Mouse (Mus musculus) cerebellum, postnatal 25 days (tissue): ENCODE results near the gene Kifc5b.
A peak's percentile ranks its signal among the peaks of the same experiment; 100 is the strongest.
"Not testable (repeated sequence)": the region's sequence is repeated elsewhere in the genome, so short reads cannot be mapped to it uniquely, and the experiment has no call there.

Experiments used
- DNase-seq, 2 experiments: peaks; one replicate each; pipeline ENCODE4 v3.0.0; 2021; ENCODE audit warnings: mixed read lengths in 2 of 2

The Kifc5b gene

DNA sequence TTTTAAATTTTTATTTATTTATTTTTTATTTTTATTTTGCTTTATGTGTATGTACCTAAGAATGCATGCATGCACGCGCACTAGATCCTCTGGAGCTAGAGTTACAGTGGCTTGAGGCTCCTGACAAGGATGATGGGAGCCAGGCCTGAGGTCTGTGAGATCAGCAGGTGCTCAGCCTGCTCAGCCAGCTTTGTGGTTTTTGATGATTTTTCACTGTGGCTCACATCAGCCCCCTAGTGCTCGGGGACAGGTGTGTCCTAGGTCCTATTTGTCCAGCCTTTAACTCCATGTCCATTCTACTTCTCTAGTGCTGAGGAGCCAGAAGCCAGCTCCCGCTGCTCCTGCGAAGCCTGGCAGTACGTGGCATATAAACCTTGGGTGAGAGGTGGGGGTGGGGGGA is 5.5 kb downstream of the Kifc5b start:
- not testable (repeated sequence) for DNase-seq

DNA sequence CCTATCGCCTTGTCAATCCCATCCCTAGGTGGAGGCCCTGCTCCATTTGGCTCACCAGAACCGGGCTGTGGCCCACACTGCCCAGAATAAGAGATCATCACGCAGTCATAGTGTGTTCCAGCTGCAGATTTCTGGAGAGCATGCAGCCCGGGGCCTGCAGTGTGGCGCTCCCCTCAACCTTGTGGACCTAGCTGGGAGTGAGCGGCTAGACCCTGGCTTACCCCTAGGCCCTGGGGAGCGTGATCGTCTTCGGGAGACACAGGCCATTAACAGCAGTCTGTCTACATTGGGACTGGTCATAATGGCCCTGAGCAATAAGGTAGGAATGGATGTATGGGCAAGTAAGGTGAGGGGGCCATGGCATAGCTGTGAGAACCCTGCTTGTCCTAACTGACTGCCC is 8.5 kb downstream of the Kifc5b start:
- DNase-seq, result not testable (repeated sequence)

DNA sequence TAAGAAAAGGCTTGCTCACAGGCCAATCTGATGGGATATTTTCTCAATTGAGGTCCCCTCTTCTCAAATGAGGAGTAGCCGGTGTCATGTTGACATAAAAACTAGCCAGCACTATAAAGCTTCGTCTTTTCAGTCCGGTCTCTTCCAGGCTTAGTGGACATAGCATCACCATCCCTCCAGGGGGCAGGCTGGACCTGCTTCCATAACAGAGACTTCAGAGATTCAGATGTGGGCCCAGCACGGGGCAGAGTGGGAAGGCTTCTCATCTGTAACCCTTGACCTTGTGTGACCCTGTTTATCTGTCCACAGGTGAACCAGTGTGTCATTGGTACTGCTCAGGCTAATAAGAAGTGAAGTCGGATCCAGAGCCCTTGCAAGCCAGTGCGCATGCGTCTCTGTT is 14.9 kb downstream of the Kifc5b start:
- peak; percentile 32 to 61 for DNase-seq

DNA sequence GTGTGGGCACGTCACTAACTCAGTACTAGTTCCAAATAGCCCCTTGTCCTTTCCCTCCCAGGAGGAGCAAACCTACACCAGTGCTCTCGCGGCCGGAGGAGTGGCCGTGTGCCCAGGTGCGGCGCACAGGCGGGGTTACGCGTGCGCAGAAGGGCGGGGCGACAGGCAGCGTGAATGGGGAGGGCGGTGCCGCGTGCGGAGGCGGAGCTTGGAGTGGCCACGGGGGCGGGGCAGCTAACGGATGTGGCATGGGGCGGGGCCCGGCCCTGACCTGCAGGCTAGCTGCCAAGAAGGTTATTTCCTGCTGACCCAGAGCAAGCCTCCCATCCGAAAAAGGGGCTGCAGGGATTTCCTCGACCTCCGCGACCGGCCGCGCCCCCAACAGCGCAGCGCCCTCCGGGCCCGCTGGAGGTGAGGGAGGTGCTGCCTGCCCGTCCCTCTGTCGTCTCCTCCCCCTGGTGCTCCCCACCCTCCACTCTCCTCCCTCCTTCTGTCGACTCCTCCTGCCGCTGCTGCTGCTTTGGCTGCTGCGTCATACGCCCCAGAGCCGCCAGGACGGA is 16.0 kb downstream of the Kifc5b start, which contains the start of gene Phf1:
Gene Phf1, plus strand, starts transcription at position 214 of the 560 bp plus-strand sequence.
- peak; percentile 96 to 99 for DNase-seq

DNA sequence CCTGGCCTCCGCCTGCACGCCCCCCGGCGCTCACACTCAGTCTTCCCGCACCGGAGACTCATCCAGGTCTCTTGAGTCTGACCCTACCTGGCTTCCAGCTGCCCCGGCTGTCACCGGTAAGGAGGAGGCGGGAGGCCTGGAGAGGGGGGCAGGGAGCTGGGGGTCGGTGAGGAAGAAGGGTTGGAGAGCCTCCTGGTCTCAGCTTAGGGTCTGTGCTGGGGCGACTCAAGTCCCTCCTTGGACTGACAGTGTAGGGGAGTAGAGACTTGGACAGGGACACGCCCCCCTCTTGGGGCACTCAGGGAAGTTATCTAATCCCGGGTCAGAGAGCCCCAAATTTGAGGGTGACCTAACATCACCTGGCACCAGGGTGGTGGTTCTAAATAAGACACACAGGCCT is 16.5 kb downstream of the Kifc5b start:
- DNase-seq, result no peak

DNA sequence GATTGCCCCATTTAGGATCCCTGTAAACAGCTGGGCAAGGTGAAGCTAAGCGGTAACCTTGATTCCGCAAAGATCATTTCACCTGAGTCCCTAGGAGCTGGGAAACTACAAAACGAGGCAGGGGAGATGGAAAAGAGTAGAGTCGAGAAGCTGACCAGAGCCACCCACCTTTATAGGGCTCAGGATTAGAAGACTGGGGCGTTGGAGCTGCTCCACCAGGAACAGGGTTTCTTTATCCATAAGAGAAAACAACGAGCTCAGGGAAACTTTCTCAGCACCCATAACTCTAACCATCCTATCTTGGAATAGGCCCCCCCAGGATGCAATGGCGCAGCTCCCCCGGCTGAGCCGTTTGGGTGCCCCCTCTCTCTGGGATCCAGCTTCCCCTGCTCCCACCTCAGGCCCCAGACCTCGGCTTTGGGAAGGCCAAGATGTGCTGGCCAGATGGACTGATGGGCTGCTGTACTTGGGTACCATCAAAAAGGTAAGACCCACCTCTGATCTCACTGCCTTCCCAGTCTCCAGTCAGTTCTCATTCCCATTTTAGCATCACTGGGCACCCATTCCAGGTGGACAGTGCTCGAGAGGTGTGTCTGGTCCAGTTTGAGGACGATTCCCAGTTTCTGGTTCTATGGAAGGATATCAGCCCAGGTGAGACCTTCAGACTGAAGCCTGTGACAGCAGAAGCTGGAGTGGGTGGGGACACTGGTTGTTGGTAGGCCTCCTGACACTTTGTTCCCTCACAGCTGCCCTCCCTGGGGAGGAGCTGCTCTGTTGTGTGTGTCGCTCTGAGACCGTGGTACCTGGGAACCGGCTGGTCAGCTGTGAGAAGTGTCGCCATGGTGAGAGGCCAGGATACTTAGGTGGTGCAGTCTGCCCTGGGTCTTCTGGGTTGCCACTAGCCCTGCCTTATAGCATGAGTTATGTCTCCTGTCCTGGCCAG is 17.3 kb downstream of the Kifc5b start:
- no peak for DNase-seq

DNA sequence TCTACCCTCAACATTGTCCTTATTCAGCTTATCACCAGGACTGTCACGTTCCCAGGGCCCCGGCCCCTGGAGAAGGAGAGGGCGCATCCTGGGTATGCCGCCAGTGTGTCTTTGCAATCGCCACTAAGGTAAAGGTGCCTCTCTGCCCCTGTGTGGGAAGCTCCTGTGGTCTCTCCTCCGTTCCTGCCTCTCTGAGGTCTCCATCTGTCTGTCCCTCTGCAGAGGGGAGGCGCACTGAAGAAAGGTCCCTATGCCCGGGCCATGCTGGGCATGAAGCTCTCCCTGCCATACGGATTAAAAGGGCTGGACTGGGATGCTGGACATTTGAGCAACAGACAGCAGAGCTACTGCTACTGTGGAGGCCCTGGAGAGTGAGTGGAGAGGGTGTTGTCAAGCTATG is 18.1 kb downstream of the Kifc5b start:
- DNase-seq, result no peak

DNA sequence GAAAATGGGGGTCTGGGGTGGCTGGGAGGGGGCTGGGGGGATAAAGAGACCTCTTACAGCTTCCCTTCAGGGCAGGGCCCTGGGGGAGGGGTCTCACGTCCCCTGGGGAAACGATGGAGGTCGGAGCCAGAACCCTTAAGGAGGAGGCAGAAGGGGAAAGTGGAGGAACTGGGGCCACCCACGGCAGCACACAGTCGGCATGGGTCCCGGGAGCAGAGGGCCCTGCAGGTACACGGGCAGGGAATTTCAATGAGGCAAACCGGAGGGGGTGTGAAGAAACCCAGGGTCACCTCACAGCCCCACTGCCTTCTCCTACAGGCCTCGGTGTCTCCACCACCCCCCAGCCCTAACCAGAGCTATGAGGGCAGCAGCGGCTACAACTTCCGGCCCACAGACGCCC is 19.6 kb downstream of the Kifc5b start:
- DNase-seq, result no peak

DNA sequence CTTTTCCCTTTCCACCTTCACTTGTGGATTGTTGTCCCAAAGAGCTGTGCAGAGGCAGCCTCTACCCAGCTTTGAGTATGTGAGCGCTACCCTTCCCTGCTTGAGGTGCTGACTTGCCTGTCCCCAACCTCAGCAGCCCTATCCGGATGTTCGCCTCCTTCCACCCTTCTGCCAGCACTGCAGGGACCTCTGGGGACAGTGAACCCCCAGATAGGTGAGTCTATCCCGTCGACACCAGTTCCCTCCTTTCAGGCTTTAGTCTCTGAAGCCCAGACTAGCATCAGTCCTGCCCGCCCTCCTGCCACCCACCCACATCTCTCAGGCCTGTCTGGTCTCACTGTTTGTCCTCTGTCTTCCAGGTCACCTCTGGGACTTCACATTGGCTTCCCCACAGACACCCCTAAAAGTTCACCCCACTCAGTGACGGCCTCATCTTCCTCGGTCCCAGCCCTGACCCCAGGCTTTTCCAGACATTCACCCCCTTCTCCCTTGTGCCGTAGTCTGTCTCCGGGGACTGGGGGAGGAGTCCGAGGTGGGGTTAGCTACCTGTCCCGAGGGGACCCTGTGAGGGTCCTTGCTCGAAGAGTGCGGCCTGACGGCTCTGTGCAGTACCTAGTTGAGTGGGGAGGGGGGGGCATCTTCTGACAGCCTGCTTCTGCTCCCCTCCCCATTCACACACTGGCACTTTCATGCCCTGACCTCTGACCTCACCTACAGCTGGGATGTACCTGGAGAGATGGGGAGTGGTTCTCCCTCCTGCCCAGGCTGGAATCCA is 20.2 kb downstream of the Kifc5b start:
- no peak for DNase-seq

DNA sequence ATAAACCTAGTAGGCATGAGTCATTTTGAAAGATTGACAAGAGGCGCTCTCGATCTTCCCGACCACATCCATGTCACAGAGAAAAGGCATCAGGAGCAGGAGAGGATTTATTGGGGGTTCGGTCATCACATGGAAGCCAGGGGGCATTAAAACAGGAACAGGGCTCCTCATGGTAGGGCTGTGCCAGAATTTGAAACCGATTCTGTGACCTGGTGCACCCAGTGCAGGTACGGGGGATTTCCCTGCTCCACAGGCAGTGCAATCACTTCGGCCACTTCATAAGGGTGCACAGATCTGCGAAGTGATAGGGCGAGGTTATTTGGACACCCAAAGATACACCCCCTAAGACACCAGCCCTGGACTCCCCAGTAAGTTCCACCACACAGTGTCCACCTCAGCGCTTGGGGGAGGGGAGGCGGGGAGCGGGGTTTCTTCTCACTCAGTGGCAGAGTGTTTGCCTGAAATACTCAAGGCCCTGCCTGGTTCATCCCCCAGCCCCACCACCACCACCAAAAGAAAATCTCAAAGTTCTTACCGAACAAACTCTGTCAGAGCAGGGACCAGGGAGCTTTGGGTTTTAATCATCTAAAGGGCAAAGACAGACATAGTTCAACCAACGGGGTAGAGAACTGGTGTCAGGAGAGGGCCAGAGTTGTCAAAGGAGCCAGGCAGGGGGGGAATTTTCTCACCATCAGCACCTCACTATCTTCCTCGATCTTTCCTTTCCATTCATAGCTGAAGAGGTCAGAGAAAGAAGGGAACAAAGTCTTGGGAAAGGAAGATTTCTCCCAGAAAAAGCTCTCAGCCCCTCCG is 21.2 kb downstream of the Kifc5b start:
- no peak for DNase-seq

DNA sequence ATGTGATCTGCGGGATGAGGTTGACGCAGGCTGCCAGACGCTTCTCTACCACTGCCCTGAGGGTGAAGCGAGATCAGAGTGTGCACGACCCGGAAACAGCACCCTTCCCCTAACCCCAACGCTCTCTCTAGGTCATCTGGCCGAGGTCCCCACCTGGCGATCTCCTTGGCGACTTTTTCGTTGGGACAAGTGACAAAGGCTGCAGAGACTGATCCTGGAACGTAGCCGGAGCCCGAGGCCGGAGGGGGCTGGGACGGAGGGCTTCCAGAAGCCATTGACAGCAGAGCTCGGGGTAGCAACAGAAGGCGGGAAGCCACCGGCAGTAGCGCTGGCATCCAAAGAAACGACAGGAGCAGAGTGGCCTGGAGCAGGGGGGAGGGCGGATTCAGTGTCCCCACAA is 21.8 kb downstream of the Kifc5b start:
- peak in 1 of 2 experiments; percentile 58 for DNase-seq

DNA sequence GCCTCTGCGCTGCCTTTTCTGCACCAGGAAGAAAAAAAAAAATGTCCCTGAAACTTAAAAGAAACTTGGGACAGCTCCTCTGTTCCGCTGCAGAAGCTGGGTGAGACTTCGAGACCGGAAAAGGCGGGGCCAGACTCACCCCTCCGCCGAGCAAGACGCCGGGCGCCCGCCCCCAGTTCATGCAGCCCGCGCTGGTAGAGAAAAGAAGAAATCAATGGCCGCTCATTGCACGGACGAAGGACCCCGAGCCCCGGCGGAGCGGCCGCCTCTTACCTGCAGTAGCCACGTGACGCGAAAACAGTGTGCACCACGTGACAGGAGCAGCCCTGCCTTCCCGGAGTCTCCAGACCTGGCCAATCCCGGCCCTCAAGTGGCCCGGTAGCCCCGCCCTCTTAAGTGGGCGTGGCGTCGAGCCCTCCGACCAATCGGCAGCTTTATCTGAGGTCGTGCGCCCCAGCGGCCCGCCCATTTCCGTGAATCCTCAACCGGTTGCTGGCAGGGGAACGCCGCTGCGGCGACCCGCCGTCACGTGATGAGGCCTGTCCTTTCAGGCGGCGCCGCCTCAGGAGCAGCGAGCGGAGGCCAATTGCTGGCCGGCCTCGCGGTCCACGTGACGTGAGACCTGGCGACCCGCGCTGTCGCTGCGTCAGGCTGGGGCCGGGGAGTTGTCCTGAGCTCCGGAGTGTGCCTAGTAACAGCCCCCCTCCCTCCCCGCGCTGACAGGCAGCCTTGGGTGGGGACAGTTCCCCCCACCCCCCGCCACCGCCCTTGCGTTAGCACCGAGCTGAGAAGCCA is 22.5 kb downstream of the Kifc5b start, which contains the start of gene Cuta:
Gene Cuta, minus strand, starts transcription at position 392 of the 795 bp plus-strand sequence.
- DNase-seq, result peak; percentile 99 to 100

DNA sequence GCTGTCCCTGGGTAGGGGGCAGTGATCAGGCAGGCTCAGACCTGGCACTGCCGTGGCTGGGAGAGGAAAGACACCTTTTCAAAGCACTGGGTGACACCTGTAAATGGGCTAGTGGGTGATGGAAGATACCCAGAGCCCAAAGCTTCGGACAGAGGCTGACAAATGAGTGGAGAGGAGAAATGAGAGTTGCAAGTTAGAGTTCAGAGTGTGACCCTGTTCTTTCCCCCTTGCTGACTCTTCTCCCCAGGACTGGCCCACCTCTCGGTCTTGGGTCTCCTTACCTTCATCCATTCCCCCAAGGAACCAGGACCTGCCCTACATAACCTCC is 23.0 kb downstream of the Kifc5b start:
- no peak for DNase-seq

DNA sequence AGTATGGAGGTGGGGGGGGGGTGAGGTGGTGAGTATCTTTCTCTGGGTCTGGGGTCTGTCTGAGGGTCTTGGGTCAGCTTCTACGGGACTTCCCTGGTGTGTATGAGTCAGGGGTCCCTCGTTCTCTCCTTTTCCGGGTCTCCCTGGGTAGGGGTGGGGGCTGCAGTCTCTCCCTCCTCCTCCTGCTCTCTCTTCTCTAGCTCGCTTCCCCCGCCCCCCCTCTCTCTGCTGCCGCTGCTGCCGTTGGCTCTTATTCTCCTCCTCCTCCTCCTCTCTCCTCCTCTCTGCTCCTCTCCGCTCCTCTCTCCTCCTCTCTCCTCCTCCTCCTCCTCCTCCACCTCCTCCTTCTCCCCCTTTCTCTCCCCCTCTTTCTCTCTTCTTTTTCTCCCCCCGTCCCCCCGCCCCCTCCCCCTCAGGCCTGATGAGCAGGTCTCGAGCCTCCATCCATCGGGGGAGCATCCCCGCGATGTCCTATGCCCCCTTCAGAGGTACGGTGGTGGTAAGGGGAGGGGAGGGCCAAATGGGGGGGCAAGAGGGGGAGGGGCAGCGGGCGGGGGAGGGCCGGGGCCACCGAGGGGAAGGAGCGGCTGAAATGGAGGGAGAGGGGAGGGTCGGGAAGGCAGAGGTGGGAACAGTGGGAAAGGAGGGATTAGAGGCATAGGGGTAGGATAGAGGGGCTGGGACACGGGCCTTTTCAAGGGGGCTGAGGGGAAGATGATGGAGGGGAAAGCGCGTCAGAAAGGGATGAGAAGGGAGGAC is 24.3 kb downstream of the Kifc5b start, which contains the start of gene Syngap1:
Gene Syngap1, plus strand, starts transcription at position 223 of the 759 bp plus-strand sequence.
- peak; percentile 68 to 86 for DNase-seq

DNA sequence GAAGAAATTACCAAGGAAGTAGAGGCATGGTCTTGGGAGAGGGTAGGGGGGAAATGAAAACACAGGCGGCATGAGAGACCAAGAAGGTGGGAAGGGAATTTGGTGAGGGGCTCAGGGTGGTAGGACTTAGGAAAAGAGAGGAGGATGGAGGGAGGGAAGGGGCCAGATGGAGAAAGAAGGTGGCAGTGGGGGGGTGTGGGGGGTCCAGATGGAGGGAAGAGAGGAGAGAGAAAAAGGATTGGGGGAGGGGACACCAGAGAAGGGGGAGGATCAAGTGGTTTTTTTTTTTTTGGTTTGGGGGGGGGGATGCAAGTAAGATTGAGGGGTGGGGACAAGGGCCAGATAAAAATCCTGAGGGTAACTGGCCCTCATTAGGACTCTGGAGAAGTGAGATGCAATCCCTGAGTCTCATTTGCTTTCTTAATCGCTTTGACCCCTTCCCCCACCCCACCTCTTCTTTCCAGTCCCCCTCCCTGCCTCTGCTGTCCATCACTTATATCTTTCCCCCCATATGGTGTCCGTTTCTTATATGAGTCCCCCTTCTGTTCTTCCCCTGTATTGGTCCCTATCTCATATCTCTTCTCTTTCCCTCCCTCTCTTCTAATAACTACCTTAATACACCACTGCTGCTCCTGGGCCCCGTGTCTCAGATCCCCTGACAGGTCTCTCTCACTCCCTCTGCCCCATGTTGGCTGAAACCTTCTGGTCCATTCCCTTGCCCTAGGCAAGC is 25.1 kb downstream of the Kifc5b start:
- DNase-seq, result no peak

DNA sequence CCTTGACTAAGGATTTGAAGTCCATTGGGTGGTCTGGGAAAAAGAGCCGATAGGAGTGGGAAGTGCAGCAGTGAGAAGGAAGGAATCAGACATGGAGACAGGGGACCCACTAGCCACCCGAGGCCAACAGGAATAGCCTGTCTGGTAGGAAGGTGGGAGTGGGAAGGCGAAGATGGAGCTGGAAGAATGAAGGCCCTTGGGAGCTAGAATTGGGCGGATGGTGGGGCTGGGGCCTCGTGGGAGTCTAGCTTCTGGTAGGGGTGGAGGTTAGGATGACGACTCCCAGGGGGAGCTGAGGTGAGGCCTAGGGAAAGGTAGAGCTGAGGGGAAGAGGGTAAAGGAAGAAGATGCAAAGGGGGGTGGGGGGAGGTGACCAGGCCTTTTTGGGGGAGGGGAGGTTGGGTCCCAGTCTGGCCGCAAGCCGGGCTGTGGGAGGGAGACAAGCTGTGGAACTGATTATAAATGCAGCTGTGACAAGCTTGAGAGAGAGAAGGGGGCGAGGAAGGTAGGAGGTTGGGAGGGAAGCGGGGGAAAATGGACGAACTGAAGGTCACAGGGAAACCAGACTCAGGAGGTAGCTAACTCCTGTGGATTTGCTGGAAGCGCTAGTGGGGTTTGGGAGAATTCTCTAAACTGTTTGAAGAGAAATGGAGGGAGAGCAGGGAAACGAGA is 29.1 kb downstream of the Kifc5b start:
- no peak for DNase-seq

DNA sequence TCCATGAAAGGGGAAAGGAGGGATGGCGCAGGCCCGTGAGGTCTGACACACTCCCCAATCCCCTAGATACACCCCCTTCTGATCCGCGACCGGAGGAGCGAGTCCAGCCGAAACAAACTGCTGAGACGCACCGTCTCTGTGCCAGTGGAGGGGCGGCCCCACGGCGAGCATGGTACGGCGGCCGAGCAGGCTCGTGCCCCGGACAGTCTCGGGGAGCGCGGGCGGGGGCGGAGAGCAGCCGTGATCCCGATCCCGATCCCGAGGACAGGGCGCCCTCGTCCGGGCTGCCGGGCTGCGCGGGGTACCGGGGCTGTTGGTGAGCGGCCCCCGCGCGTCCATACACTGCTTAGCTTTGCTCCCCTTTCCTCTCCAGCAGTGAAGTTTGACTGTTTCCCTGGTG is 29.7 kb downstream of the Kifc5b start:
- DNase-seq, result peak; percentile 88 to 93

DNA sequence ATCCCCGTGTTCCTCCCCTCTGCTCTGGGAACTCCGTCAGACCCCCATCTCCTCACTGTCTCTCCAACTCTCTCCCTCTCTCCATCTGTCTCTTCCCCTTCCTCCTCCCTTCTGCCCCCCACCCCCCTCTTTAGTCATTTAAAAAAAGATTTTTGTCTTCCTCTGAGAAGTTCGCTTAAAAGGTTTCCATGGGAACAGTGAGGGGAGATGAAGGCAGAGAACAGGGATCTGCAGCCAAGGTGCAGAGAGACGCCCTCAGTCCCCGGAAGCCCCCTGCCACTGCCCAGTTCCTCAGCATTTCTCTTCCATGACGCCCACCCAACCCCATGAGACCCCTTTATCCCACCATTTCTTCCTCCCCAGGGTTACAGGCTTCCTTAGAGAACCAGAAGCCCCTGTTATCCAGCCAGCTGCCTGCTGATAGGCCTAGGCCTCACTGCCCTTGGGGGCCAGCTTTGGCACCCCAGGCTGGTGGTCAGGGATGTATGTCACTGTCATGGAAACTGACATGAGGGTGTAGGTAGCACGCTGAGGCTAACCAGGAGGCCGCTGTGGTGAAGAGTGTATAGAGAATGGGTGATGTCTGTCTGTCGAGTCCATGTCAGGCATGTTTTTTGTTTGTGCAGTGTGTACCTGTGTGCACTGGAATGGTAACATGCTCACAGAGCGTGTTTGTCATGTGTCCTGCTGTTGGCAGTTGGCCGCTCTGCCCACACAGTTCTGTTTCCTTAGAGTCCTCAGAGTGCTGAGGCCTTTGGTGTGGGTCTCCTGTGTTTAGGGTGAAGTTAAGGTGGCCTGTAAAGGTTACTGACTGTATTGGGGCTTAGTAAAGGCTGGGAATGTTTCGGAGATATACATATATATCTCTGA is 30.6 kb downstream of the Kifc5b start:
- no peak for DNase-seq
